Mouse (Mus musculus): ENCODE measurements around the gene Rerg.

DNA sequence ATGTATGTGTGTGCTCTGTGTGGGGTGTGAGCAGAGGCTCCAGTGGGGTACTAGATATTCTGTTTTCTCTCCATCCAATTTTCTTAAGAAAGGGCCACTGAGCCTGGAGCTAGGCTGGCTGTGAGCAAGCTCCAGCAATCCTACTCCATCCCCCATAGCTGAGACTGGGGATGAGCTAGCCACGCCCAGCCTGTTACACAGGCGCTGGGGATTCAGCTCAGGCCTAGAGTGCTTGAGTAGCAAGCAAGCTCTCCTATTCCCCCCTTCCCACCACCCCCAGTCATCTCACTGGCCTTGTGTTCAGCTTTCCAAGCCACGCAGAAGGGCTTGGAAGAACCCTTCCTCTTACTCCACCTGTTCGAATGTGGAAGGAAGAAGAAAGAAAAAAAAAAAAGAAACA is 7.2 kb downstream of the Rerg start:
- TF ChIP-seq GATA1 (IDR thresholded peaks at IDR 0.05; ENCODE audit: borderline replicate concordance, low read length) (no peak), FLI1 (IDR thresholded peaks at IDR 0.05; ENCODE audit: low read length) (no peak)

Data from megakaryocyte, embryonic 14.5 days (primary cell).